Mouse (Mus musculus) layer of hippocampus, adult 11-12 months (tissue): Measurements from ENCODE around the gene Crtc2.

Experiments
- DNase-seq: peaks from one replicate; pipeline ENCODE4 v3.0.0; 2022; ENCODE audit warnings: low spot score

The Crtc2 gene

DNA sequence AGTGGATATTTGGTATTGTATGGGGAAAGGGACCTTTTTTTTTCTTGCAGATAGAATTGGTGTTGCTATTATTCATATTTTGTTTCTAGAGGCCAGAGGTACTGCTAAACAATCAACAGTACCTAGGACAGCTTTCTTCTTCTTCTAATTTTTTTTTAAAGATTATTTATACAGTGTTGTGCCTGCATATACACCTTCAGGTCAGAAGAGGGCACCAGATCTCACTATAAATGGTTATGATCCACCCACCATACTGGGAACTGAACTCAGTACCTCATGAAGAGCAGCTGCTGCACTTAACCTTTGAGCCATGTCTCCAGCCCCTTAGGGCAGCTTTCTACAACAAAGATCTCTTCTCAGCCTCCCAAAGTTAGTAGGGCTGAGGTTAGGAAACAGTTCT, 59.4 kb downstream of the Crtc2 start:
- DNase-seq, result no peak
